13 mouse cellular contexts compared by ENCODE assay signal in the genomic region with DNA sequence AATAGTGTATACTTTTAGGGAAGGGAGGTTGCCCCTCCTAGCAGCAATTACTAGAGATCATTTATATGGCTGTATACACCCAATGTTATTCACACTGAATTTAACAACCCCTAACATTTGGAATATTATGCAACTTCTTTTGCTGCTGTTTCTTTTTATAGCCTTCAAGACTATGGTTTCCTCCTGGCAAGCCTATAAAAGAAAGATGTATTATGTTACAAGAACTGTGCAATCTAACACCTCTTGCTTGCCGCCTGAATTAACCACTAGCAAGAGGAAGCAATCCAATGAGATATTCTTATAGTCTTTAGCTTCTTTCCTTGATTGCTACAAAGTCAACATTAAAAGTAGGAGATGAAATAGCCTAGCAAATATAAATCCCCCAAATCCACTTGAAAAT. TPM values are rescaled to one million over a fixed set of nuclear protein-coding genes. Genes with fewer than 3 reads are reported as not detected.
"Had no signal": no experiment of that assay in that cellular context is flagged by ENCODE, and none has a peak within 500 bp of the region (broad histone marks: within the 10 kb centered on the region; RNA-seq: fewer than 3 reads in every experiment).

No protein-coding gene starts in this region.

- DNase-seq: kidney, adult 2 months; kidney, postnatal 36 days; lung, adult 2 months; lung, postnatal 36 days; retina, postnatal 1 day; right cerebral cortex, postnatal 4 days; spleen, adult 18-20 months; thymus, adult 2 months; thymus, postnatal 25 days had no signal

- ATAC-seq: intestine, embryonic 16.5 days; lung, postnatal 0 days; midbrain, embryonic 15.5 days had no signal

RNA-seq across cellular contexts. Expression of gene Gm6685, which starts 57.5 kb away (rescaled TPM):
- total RNA-seq: monocyte, adult 5-6 weeks had no signal
